Mouse (Mus musculus) MEL-GATA-1-ER (cell line): Measurements from ENCODE around the gene Cdca3.
"Not testable (repeated sequence)": the region's sequence is repeated elsewhere in the genome, so short reads cannot be mapped to it uniquely, and the experiment has no call there.

ENCODE experiments used
- DNase-seq: peaks from one replicate; pipeline ENCODE4 v3.0.0-alpha.2; 2012; ENCODE audit warnings: low read depth; ENCODE audit errors: extremely low read depth

Gene Cdca3

DNA sequence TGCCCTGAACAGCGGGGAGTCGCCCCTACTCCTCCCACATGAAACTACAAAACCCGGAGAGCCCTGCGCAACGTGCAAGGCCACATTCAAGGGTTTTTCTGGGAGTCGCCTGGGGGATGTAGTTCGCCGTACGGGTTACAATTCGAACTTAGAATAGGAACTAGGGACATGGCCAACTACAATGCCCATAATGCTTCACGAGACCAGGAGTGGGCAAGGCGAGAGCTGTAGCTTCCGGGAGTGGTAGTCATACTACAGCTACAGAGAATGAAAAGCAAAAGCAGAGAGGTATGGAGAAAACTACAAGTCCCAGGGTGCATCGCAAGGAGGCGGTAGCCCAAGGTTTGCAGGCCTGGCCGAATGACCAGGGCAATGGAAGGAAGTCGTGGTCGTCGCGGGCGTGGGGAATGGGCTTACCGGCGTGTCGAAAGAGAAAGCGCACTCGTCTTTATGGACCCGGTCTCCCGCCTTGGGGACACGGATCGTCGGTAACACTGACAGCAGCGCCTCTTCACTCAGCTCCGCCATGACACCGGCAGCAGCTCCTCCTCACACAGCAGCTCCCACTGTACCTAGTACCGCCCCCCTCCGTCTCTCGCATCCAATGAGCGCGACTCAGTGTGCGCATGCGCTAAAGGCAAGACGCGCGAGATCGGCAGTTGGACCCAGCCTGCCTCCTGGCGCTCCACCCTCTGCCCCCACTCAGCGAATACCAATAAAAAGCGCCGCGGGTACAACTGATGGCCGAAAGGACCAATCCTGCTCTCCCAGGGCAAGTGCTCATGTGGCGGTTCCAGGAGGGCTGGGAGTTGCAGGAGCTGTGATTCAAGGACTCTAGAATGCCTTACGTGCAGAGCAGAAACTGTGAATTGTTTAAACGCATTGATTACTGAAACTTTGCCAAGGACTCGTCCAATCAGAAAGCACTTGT, at the start of gene Cdca3, which contains the start of gene Usp5:
Gene Cdca3, plus strand, starts transcription at position 680 of the 931 bp plus-strand sequence.
Gene Usp5, minus strand, starts transcription at position 617 of the 931 bp plus-strand sequence.
- peak; percentile 99 for DNase-seq

- DNase-seq = no peak
Measured at GRCm38 (mm10) chr6:124779984-124780416, 49.3 kb upstream of the Cdca3 start.

DNA sequence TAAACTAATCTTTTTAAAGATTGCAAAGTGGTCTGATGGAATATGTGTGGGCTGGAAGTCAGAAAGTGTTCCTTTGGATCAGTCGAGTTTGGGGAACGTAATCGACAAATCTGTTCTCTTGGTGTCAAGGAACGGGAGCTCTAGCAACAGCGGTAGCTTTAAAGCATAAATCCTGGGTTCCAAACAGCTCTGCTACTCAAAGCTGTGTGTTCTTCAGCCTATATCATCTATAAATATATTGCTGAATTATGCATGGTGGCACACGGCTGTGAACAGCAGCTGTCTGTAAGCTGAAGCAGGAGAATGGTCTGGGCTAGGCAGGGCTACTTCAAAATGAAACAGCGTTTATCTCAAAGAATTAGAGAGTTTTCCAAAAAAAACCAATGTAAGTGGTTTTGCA, 48.4 kb upstream of the Cdca3 start:
- DNase-seq = no peak

DNA sequence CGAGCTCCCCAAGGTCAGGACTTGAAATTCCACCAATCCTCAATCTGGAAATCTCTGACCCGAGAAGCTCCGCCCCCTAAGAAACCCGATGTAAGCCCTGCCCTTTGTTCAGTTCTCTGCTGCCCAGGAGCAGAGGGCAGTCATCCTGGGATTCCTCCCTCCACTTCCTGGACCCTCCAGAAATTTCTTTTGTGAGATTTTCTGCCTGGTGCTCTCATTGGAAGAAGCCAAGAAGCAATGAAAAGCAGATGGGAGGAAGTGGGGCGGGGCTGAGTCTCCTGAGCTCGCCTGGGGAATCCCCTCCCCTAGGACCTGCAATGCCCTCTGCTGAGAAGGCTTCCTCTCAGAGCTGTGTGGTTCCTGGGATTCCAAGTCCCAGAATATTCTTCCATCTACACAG, 46.9 kb upstream of the Cdca3 start:
- no peak for DNase-seq

GRCm38 (mm10) chr6:124786756-124787420, 42.5 kb upstream of the Cdca3 start:
- no peak for DNase-seq

- DNase-seq = no peak
Measured at GRCm38 (mm10) chr6:124787722-124788121, 41.6 kb upstream of the Cdca3 start.

- no peak for DNase-seq
Measured at GRCm38 (mm10) chr6:124789519-124789918, 39.8 kb upstream of the Cdca3 start.

GRCm38 (mm10) chr6:124790121-124790520, 39.2 kb upstream of the Cdca3 start:
- DNase-seq = no peak

- DNase-seq = no peak
Measured at GRCm38 (mm10) chr6:124791911-124792310, 37.4 kb upstream of the Cdca3 start.

DNA sequence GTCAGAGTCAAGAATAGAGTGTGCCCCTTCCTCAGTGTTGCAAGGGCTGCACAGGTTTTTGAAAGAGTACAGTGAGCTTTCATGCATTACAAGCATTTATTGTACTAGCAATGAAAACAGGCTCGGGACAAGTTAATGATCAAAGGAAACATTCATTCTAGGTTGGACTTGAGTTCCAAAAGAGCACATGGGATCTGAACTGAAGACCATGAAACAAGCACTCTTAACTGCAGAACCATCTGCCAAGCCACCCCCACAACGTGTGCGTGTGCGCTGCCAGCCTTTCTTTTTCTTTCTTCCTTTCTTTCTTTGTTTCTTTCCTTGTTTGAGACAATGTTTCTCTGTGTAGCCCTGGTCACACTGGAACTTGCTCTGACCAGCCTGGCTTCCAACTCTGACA, 33.6 kb upstream of the Cdca3 start:
- no peak for DNase-seq

- DNase-seq = no peak
Measured at GRCm38 (mm10) chr6:124796200-124796599, 33.1 kb upstream of the Cdca3 start.

GRCm38 (mm10) chr6:124802400-124802799, 26.9 kb upstream of the Cdca3 start:
- DNase-seq = not testable (repeated sequence)

DNA sequence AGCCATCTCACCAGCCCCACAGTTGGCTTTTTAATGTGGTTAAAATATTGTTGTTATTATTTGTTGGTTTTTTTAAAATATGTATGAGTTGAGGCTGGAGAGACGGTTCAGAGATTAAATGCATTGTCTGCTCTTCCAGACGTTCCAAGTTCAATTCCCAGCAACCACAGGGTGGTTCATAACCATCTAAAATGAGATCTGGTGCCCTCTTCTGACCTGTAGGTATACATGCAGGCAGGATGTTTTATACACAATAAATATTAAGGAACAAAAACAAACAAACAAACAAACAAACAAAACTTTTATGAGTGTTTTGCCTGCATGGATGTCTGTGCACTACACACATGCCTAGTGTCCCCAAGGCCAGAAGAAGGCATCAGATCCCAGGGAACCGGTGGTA, 26.3 kb upstream of the Cdca3 start:
- no peak for DNase-seq

DNA sequence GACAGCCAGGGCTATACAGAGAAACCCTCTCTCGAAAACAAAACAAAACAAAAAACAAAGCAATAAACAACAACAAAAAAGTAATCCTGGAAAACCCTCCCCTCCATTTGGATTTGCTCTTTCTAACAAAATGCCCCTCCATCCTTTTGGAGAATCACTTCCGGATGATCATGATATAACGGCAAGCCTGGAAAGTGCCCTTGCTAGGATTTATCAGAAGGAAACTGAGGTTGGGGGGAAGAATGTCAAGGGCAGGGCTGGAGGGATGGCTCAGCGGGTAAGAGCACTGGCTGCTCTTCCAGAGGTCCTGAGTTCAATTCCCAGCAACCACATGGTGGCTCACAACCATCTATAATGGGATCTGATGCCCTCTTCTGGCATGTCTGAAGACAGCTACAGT, 25.7 kb upstream of the Cdca3 start:
- not testable (repeated sequence) for DNase-seq

DNA sequence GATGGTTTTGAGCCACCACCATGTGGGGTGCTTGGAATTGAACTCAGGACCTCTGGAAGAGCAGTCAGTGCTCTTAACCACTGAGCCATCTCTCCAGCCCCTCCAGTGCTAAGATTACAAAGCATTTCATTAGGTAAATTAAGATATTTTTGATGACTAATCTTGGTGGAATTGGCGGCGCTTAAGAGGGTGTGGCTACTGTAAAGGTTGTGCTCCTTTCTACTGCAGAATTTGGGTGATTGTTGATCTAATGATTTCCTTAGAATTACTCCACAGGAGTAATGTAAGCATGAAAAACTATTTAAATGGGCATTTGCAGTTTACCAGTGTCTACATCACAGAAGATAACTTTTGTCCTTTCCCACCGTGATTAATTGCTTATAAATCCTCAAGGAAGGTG, 25.0 kb upstream of the Cdca3 start:
- DNase-seq = no peak

DNA sequence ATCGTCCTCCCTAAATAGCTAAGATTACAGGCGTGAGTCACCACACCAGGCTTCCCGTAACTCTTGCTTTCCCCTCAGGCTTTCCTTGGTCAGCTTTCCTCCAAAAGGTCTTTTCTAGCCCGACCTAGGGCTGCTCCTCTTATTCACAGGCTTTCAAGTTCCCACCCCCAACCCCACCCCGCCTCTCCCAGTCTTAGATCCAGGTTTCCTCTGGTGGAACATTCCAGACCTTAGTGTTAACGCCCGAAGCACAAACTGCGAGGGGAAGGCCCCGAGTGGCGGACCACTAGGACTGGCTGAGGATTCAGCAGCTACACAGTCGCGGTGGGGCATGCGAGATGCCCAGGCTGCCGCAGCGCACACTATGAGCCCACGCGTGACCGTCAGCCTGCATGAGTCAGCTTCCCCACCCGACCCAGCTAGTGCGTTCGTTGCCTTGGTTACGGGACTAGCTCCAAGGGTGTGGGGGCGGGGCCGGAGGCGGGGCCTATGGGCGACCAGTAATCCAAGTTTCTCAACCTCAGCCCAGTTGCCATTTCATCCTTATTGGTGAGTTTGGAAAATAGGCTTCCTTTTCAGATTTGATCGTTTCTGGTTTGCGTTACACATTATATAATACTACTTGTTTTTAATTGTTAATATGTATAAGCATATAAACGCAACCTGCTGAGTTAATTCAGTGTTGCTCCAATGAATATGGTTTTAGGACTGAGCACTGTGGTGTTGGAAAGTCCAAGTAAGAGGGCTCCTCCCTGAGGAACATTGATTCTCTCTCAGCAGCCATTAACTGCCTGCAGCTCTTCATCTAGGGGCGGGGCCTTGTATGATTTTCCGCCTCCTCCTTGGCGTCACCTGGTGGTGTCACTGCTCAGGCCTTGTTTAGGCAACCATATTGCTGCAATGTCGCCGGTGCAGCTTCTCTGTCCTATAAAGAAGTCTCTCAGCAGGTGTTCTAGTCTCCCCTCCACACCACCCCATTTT, 23.7 kb upstream of the Cdca3 start:
- peak; percentile 81 for DNase-seq

DNA sequence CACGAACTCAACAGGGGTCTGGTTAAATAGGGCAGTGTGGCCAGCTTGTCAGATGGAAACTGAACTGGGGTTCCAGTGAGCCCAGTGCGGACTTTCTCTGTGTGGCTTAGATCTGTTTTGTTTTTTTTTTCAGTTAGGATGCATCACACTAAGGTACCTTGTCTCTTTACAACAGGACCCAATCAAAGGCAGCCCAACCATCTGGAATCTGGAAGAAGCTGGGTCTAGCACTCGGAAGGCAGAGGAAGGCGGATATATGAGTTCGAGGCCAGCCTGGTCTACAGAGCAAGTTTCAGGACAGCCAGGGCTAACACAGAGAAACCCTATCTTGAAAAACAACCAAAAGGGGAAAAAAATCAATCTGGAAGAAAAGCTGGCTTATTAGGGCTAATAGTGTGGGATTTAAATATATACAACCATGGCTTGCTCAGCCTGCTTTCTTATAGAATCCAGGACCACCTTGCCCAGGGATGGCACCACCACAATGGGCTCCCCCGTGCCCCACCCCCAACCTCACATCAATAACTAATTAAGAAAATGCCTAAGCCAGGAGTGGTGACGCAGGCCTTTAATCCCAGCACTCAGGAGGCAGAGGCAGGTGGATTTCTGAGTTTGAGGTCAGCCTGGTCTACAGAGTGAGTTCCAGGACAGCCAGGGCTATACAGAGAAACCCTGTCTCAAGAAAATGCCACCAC, 22.8 kb upstream of the Cdca3 start:
- no peak for DNase-seq

DNA sequence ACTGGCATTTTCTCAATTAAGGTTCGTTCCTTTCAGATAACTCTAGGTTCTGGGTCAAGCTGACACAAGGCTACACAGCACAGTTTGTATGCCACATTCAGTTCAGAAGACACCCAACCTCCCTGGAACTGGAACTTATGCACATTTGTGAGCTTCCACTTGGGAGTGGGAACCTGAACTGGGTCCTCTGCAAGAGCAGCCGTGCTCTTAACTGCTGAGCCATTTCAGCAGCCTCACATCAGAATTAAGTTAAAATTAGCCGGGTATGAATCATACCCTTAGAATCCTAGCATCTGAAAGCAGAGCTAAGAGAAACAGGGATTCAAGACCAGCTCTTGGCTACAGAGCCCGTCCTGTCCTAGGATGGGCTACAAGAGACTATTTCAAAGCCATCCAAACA, 22.0 kb upstream of the Cdca3 start:
- no peak for DNase-seq

GRCm38 (mm10) chr6:124807986-124808357, 21.4 kb upstream of the Cdca3 start:
- no peak for DNase-seq

DNA sequence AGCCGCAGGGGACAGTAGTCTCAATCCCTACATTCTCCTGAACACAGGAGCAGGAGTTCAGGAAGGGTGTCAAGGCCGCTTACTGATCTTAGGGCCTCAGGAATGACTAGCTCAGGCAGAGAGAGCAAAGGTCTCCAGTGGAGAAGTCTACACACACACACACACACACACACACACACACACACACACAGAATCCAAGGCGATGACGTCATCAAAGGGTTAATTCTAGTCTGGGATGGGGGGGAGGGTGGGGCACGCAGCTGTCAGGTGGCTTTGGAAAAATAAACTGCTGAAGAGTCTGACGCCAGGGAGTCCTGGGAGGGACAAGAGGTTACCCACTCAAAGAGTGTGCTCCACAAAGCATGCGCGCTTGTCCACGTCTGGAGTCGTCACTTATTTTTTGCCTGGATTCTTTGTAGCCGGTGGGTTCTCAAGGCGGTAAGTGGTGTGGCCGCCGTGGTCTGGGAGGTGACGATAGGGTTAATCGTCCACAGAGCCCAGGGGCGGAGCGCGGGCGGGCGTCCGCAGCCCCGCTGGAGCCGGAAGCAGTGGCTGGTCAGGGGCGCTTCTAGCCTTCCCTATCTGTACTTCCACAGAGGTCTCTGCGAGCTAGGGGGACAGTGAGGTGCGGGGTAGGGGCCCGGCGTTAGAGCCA, 20.9 kb upstream of the Cdca3 start, which contains the start of gene Spsb2:
Gene Spsb2, plus strand, starts transcription at position 304 of the 655 bp plus-strand sequence.
- no peak for DNase-seq
